Mouse (Mus musculus) cerebellum, adult 2 months (tissue): ENCODE data around the gene Hprt. TPM values are rescaled to one million over a fixed set of nuclear protein-coding genes. Genes with fewer than 3 reads are reported as not detected.

Experiments used
- DNase-seq, 2 experiments: peaks; one replicate each; pipeline ENCODE4 v3.0.0; 2021
- H3K27ac ChIP-seq: fragments of 200-500 bp; 2 replicates; pipeline ENCODE4 v1.5.1; 2012; ENCODE audit warnings: low read length, control low read depth, inconsistent platforms; ENCODE audit not compliant: insufficient read depth
- H3K27me3 ChIP-seq: fragments of 200-500 bp; 2 replicates; pipeline ENCODE4 v1.6.1; 2012; ENCODE audit warnings: inconsistent platforms, mild to moderate bottlenecking, low read length, moderate library complexity; ENCODE audit not compliant: control insufficient read depth, insufficient read depth
- H3K4me1 ChIP-seq: fragments of 200-500 bp; 2 replicates; pipeline ENCODE4 v1.6.1; 2011; ENCODE audit warnings: low read length; ENCODE audit not compliant: control insufficient read depth, insufficient read depth
- H3K4me3 ChIP-seq: fragments of 200-500 bp; replicated peaks from 2 replicates; pipeline ENCODE3; 2011; ENCODE audit warnings: mild to moderate bottlenecking, low read depth, low read length, control low read depth; ENCODE audit not compliant: insufficient read depth
- CTCF ChIP-seq: fragments of 200-500 bp; IDR thresholded peaks from 2 replicates; pipeline ENCODE4 v1.5.1; 2011; ENCODE audit warnings: low read depth, mild to moderate bottlenecking, control low read depth, low read length, moderate library complexity, borderline replicate concordance; ENCODE audit not compliant: insufficient read depth
- POLR2A ChIP-seq: fragments of 200-500 bp; IDR thresholded peaks from 2 replicates; pipeline ENCODE4 v1.6.1; 2011; ENCODE audit warnings: low read length, control low read depth, borderline replicate concordance; ENCODE audit not compliant: insufficient read depth
- WGBS: fragments of 180-500 bp; shearing (Covaris S2); methylation state at CpG from one replicate; pipeline ENCODE4 v1.1.7; 2018; 5-methylcytosine and 5-hydroxymethylcytosine counted together
- polyA plus RNA-seq: library from polyadenylated mRNA; depleted of rRNA; stranded (reverse); fragments of >200 nt; gene quantifications from 2 replicates; pipeline ENCODE4 v1.2.3, GENCODE M21; 2012; rRNA removed

The Hprt gene
- polyA plus RNA-seq, 1 experiment, result 181 TPM

DNA sequence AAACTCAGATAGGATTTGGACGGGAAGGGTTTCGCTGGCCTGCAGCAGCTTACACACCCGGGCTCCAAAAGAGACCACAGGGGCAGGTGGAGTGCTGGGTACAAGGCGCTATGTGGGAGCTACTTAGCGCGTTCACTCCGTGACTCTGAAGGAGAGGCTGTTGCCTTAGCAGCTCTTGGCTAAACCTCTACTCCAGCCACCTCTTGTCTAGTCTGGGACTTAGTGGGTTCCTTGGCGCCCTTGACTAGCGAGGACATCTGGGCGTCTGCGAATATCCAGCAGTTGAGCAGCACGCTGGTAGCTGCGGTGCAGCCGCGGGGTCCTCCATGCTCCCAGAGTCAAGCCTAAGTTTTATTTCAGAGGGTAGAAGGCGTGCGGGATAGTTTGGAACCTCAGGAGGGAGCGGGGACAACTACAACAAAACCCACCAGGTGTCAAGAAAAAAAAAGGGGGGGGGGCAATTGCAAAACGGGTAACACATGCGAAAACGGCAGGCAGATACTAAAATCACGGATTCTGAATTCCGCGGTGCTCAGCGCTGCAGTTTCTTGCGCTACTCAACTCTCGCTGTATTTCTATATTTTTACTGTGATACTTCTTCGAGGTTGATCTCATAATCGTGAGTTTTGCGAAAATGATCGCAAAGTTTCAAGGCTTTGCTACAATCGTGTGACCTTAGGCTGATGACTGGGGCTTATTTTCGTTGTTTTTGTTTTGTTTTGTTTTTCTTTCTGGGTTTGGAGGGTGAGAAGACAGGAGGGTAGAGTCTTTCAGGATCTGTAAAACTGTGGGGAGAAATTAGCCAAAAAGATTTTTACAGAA lies 70.7 kb downstream of the Hprt start:
- no peaks in the 10 kb centered on the region for H3K4me1 ChIP-seq
- DNase-seq, result peak in 1 of 2 experiments; percentile 17
- 13% methylated on average over 33 of the region's 33 CpGs for WGBS
- peaks cover 2% of the 10 kb centered on the region; the same call in 1 of the 2 replicates for H3K27me3 ChIP-seq
- TF ChIP-seq CTCF (no peak), POLR2A (no peak)
- H3K27ac ChIP-seq, result no peak overlapping the region
- no peak overlapping the region for H3K4me3 ChIP-seq

GRCm38 (mm10) chrX:53059426-53060007 lies 71.6 kb downstream of the Hprt start:
- Histone ChIP-seq H3K4me1 (no peaks in the 10 kb centered on the region), H3K27me3 (peaks cover 2% of the 10 kb centered on the region; the same call in 1 of the 2 replicates), H3K4me3 (no peak overlapping the region), H3K27ac (no peak overlapping the region)
- 62% methylated on average over 11 of the region's 11 CpGs for WGBS
- TF ChIP-seq CTCF, result no peak
- TF ChIP-seq POLR2A, result no peak
- DNase-seq, result no peak

GRCm38 (mm10) chrX:53064406-53064805 lies 76.5 kb downstream of the Hprt start:
- Histone ChIP-seq H3K27ac (no peak overlapping the region), H3K4me1 (no peaks in the 10 kb centered on the region), H3K4me3 (no peak overlapping the region), H3K27me3 (no peaks in the 10 kb centered on the region; the same call in 1 of the 2 replicates)
- no peak for TF ChIP-seq CTCF
- no peak for TF ChIP-seq POLR2A
- 92% methylated on average over 3 of the region's 3 CpGs for WGBS
- DNase-seq, result no peak

Other genes with a start within 250 kb of the Hprt start
- 2.7 and 3.1 TPM in 2 replicates for gene Ccdc160, start 196.9 kb upstream of the Hprt start, polyA plus RNA-seq
- gene Phf6, start 75.9 kb upstream of the Hprt start, polyA plus RNA-seq, result 12.5 and 13.5 TPM in 2 replicates